Mouse (Mus musculus) midbrain, embryonic 12.5 days (tissue): Measurements from ENCODE around the gene Fam83c. TPM values are rescaled to one million over a fixed set of nuclear protein-coding genes. Genes with fewer than 3 reads are reported as not detected.

Experiments used
- ATAC-seq: fragments of 200-750 bp; cut with Nextera tagmentation; 2 replicates; pipeline ENCODE4 v1.8.0; 2017; ENCODE audit warnings: low read depth, moderate TSS enrichment, moderate library complexity; ENCODE audit not compliant: low FRiP score
- H3K27ac ChIP-seq: fragments of 300-500 bp; sonication (generic); replicated peaks from 2 replicates; pipeline ENCODE4 v1.5.1; 2016; ENCODE audit warnings: mild to moderate bottlenecking
- H3K27me3 ChIP-seq: fragments of 300-500 bp; sonication (generic); 2 replicates; pipeline ENCODE4 v1.6.1; 2016; ENCODE audit warnings: mild to moderate bottlenecking
- H3K36me3 ChIP-seq: fragments of 300-500 bp; sonication (generic); 2 replicates; pipeline ENCODE4 v1.6.1; 2016
- H3K4me1 ChIP-seq: fragments of 300-500 bp; sonication (generic); 2 replicates; pipeline ENCODE4 v1.6.1; 2016
- H3K4me2 ChIP-seq: fragments of 300-500 bp; sonication (generic); replicated peaks from 2 replicates; pipeline ENCODE4 v1.6.1; 2016; ENCODE audit warnings: mild to moderate bottlenecking, moderate library complexity
- H3K4me3 ChIP-seq: fragments of 300-500 bp; sonication (generic); 2 replicates; pipeline ENCODE4 v1.5.1; 2016; ENCODE audit warnings: mild to moderate bottlenecking
- H3K9ac ChIP-seq: fragments of 300-500 bp; sonication (generic); replicated peaks from 2 replicates; pipeline ENCODE4 v1.6.1; 2016; ENCODE audit warnings: mild to moderate bottlenecking, moderate library complexity
- H3K9me3 ChIP-seq: fragments of 300-500 bp; sonication (generic); 2 replicates; pipeline ENCODE4 v1.6.1; 2016; ENCODE audit warnings: mild to moderate bottlenecking
- WGBS: fragments of 180-500 bp; shearing (Covaris S2); methylation state at CpG from one replicate; pipeline ENCODE4 v1.1.7; 2016; 5-methylcytosine and 5-hydroxymethylcytosine counted together
- polyA plus RNA-seq: library from polyadenylated mRNA; unstranded; fragments of >200 nt; fragmentation: Nextera tagmentation; extraction: Ambion mirVana; gene quantifications from 2 replicates; pipeline ENCODE4 v1.2.1, GENCODE M21; 2016

Gene Fam83c
- polyA plus RNA-seq, 1 experiment from 2014 or later: 0.47 TPM

GRCm38 (mm10) chr2:155786905-155787304 lies 47.7 kb downstream of the Fam83c start:
- no peak overlapping the region for H3K4me3 ChIP-seq
- H3K4me2 ChIP-seq: no peak overlapping the region
- no peaks in the 10 kb centered on the region for H3K4me1 ChIP-seq
- H3K9ac ChIP-seq: no peak overlapping the region
- no peak for ATAC-seq
- H3K27ac ChIP-seq: no peak overlapping the region
- no peaks in the 10 kb centered on the region for H3K27me3 ChIP-seq
- no peaks in the 10 kb centered on the region for H3K36me3 ChIP-seq
- WGBS: 80% methylated on average over 5 of the region's 5 CpGs
- no peaks in the 10 kb centered on the region for H3K9me3 ChIP-seq

GRCm38 (mm10) chr2:155784534-155784933 lies 50.1 kb downstream of the Fam83c start:
- WGBS: 87% methylated on average over 6 of the region's 6 CpGs
- H3K27me3 ChIP-seq: no peaks in the 10 kb centered on the region
- no peaks in the 10 kb centered on the region for H3K4me1 ChIP-seq
- H3K27ac ChIP-seq: no peak overlapping the region
- no peak overlapping the region for H3K9ac ChIP-seq
- ATAC-seq: no peak
- H3K9me3 ChIP-seq: no peaks in the 10 kb centered on the region
- H3K4me3 ChIP-seq: no peak overlapping the region
- H3K36me3 ChIP-seq: no peaks in the 10 kb centered on the region
- H3K4me2 ChIP-seq: no peak overlapping the region

- Histone ChIP-seq H3K27ac (no peak overlapping the region), H3K4me2 (no peak overlapping the region), H3K9ac (no peak overlapping the region), H3K4me1 (peaks cover 14% of the 10 kb centered on the region), H3K4me3 (no peak overlapping the region), H3K36me3 (no peaks in the 10 kb centered on the region), H3K9me3 (no peaks in the 10 kb centered on the region), H3K27me3 (peaks cover 29% of the 10 kb centered on the region)
- whole genome bisulfite sequencing: 90% methylated on average over 3 of the region's 3 CpGs
- no peak for ATAC-seq
These were observed 55.1 kb downstream of the Fam83c start for GRCm38 (mm10) chr2:155779506-155779905.

GRCm38 (mm10) chr2:155779066-155779465 lies 55.6 kb downstream of the Fam83c start:
- 71% methylated on average over 6 of the region's 7 CpGs for WGBS
- Histone ChIP-seq H3K27me3 (peaks cover 33% of the 10 kb centered on the region), H3K9me3 (no peaks in the 10 kb centered on the region), H3K27ac (no peak overlapping the region), H3K9ac (no peak overlapping the region), H3K36me3 (no peaks in the 10 kb centered on the region), H3K4me1 (peaks cover 14% of the 10 kb centered on the region), H3K4me2 (no peak overlapping the region), H3K4me3 (no peak overlapping the region)
- no peak for ATAC-seq

GRCm38 (mm10) chr2:155778004-155778403 lies 56.6 kb downstream of the Fam83c start:
- no peak overlapping the region for H3K4me2 ChIP-seq
- H3K36me3 ChIP-seq: no peaks in the 10 kb centered on the region
- H3K9ac ChIP-seq: no peak overlapping the region
- H3K4me3 ChIP-seq: no peak overlapping the region
- ATAC-seq: no peak
- H3K27me3 ChIP-seq: peaks cover 44% of the 10 kb centered on the region
- no peak overlapping the region for H3K27ac ChIP-seq
- 75% methylated on average over 6 of the region's 6 CpGs for WGBS
- H3K4me1 ChIP-seq: peaks cover 14% of the 10 kb centered on the region
- H3K9me3 ChIP-seq: no peaks in the 10 kb centered on the region

GRCm38 (mm10) chr2:155777688-155777985 lies 57.0 kb downstream of the Fam83c start:
- H3K9me3 ChIP-seq: no peaks in the 10 kb centered on the region
- 74% methylated on average over 4 of the region's 4 CpGs for WGBS
- H3K27ac ChIP-seq: no peak overlapping the region
- ATAC-seq: no peak
- no peak overlapping the region for H3K9ac ChIP-seq
- H3K4me1 ChIP-seq: peaks cover 14% of the 10 kb centered on the region
- H3K4me3 ChIP-seq: no peak overlapping the region
- no peak overlapping the region for H3K4me2 ChIP-seq
- H3K27me3 ChIP-seq: peaks cover 47% of the 10 kb centered on the region
- H3K36me3 ChIP-seq: no peaks in the 10 kb centered on the region

Other genes starting within 250 kb of the Fam83c start
- gene Gss, start 242.0 kb downstream of the Fam83c start, polyA plus RNA-seq: 14.3 and 15.9 TPM in 2 replicates
- gene Myh7b, start 223.6 kb downstream of the Fam83c start, polyA plus RNA-seq: 0.45 and 1.1 TPM in 2 replicates
- 179 and 181 TPM in 2 replicates for gene Trpc4ap, start 142.5 kb downstream of the Fam83c start, polyA plus RNA-seq
- 37.1 and 37.6 TPM in 2 replicates for gene Edem2, start 105.4 kb downstream of the Fam83c start, polyA plus RNA-seq
- gene Gm17581, start 99.0 kb downstream of the Fam83c start, polyA plus RNA-seq: not detected in 2 replicates
- 3.1 and 3.7 TPM in 2 replicates for gene Procr, start 83.7 kb downstream of the Fam83c start, polyA plus RNA-seq
- gene Mmp24, start 59.5 kb downstream of the Fam83c start, polyA plus RNA-seq: 4.9 and 5.2 TPM in 2 replicates
- gene BC029722, start 15.4 kb downstream of the Fam83c start, polyA plus RNA-seq: 14.4 and 14.7 TPM in 2 replicates
- gene Eif6, start 7.9 kb downstream of the Fam83c start, polyA plus RNA-seq: 165 and 179 TPM in 2 replicates
- gene Uqcc1, start 95.5 kb upstream of the Fam83c start, polyA plus RNA-seq: 73.7 and 87.6 TPM in 2 replicates
- gene Gm15557, start 105.9 kb upstream of the Fam83c start, polyA plus RNA-seq: not detected in 2 replicates
- 0.59 and 1.0 TPM in 2 replicates for gene Gdf5, start 110.5 kb upstream of the Fam83c start, polyA plus RNA-seq
- 26.3 and 27.3 TPM in 2 replicates for gene Cep250, start 121.6 kb upstream of the Fam83c start, polyA plus RNA-seq
- 1.2 and 1.9 TPM in 2 replicates for gene 6430550D23Rik, start 173.1 kb upstream of the Fam83c start, polyA plus RNA-seq
- 220 and 236 TPM in 2 replicates for gene Ergic3, start 173.2 kb upstream of the Fam83c start, polyA plus RNA-seq
- gene Fer1l4, start 218.1 kb upstream of the Fam83c start, polyA plus RNA-seq: not detected in 2 replicates
- gene Spag4, start 230.3 kb upstream of the Fam83c start, polyA plus RNA-seq: 8.6 and 8.9 TPM in 2 replicates